Mouse (Mus musculus): ENCODE measurements around the gene Olfr1219.

Olfr1219 gene

DNA sequence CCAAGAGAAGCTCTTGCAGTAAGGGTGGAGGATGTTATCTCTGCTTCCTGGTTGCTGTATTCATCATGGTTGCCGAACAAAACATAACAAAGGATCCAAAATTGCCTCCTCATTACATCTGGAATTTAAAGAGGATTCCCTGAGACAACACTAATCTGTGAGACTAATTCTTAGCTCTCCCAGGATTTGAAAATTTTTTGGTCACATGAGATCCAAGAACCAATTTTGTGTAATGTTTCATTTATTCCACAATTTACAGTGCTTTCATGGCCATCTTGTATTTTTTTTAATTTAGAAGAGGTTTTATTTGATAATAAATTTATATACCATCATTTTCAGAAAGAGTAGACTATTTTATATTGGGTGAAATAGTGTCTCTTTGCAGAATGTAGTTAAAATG, at the start of gene Olfr1219:
Gene Olfr1219, minus strand, starts transcription at position 101 of the 400 bp plus-strand sequence.
- DNase-seq (ENCODE audit: low read depth), result no peak

DNA sequence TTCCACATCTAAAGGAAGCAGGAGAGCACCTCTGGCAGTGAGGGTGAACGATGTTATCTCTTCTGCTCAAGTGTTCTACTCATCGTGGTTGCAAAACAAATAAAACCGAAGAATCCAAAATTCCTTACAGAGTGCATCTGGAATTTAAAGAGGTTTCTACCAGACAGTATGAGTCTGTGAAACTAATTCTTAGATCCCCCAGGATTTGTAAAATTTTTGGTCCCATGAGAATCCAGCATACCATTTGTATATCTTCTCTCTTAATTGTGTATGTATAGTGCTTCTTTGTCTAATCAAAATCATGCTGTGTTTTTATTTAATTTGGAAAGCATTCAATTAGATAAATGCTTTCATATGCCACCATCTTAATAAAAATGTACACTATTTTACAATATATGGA, 49.6 kb upstream of the Olfr1219 start, which contains the start of gene Olfr1222:
Gene Olfr1222, minus strand, starts transcription at position 101 of the 400 bp plus-strand sequence.
- no peak for DNase-seq (ENCODE audit: low read depth)

DNA sequence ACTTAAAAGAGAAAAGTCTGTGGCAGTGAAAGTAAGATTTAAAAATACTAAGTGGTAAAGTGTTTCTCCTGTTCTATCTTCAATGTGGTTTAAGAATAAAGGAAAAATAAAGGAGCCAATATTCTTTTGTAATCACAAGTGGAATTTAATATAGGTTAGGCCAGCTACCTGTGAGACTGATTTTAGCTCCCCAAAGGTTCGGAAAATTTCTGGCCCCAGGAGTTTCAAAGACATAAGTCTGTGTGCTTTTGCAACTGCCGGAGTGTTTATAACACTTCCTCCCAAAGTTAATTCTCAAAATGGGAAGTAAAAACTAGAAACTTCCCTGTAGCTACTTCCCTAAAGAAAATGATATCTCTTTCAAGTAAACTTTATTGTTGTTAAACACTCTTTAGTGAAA, 33.9 kb upstream of the Olfr1219 start, which contains the start of gene Olfr1221:
Gene Olfr1221, minus strand, starts transcription at position 101 of the 400 bp plus-strand sequence.
- DNase-seq (ENCODE audit: low read depth), result no peak

DNA sequence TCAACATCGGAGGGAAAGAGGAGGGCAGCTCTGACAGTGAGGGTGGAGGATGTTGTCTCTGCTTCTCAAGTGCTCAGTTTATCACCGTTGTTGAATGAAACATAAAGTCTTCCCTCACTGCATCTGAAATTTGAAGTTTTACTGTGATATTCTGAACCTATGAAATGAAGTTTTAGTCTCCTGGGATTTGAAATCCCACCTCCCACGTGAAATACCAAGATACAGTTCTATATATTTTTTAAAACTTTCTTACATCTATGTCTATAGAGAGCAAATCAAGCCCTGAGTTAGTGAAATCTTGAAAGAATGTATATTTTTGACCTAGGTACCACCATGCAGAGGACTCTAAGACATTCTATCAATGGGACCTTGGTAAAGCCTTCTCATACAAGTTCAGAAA, 23.4 kb upstream of the Olfr1219 start, which contains the start of gene Olfr1220:
Gene Olfr1220, minus strand, starts transcription at position 101 of the 400 bp plus-strand sequence.
- DNase-seq (ENCODE audit: low read depth), result no peak

DNA sequence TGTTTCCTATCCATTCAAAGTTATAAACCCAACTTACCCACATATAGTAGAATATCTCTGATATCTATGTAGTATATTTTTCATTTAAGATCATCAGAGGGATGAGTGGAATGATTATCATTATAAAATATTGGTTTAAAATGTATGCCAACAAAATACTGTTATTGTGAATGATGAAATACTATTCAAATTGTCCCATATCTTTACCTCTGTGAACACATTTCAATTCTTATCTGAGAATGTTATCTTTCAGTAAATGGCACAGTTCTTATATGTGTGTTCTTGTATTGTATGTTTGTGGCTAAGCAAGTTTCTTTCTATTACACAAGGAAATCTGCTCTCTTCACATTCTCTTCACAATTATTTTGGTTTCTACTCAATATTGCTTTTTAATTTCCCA, 22.3 kb upstream of the Olfr1219 start:
- DNase-seq (ENCODE audit: low read depth), result no peak

DNA sequence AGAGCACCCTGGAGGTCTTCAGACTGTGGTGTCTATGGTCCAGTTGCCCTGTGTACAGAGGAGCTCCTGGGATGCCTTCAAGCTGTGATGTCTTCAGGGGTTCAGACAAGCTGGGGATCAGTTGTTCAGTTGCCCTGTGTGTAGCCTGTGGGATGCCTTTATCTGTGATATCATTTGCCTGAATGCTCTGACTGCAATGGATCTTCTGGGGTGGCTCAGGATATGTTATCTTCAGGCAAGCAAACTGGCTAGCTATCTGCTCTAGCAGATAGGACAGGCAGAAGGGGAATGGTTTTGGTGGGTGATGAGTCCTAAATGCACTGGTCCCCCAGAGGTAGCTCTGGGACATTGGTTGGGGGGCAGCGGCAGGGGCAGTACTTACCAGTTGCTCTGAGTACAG, 10.5 kb upstream of the Olfr1219 start:
- DNase-seq (ENCODE audit: low read depth), result no peak

DNA sequence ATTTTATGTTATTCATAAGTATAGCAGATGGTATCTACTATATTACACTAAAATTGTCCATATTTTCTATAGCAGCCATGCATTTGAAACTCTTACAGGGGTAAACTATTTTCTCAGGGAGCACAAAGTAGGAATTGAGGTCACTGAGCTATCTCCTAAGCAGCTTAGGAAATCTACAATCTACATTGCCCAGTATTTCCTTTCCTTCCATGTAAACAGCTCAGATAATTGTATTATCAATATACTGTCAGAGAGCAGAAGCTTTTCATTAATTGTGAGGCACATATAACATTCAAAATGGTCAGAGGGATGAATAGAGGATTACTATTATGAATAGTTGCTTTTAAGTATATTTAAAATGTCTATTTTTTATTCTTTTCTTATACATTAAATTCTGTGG, 1.8 kb downstream of the Olfr1219 start:
- no peak for DNase-seq (ENCODE audit: low read depth)

DNA sequence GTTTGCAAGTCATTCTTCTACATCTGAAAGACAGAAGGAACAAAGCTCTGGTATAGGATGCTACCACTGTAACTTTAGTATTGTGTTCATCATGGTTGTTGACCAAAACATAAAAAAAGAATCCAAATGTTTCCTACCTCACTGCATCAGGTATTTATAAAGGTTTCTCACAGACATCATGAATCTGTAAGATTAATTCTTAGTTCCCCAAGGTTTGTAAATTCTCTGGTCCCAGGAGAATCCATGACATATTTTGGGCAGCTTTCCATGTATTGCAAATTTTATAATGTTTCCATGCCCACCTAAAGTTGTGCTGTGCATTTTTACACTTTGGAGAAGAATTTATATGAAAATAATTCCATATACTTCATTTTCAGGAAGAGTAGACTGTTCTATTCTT, 22.2 kb downstream of the Olfr1219 start, which contains the start of gene Olfr1218:
Gene Olfr1218, minus strand, starts transcription at position 101 of the 400 bp plus-strand sequence.
- DNase-seq (ENCODE audit: low read depth), result no peak

DNA sequence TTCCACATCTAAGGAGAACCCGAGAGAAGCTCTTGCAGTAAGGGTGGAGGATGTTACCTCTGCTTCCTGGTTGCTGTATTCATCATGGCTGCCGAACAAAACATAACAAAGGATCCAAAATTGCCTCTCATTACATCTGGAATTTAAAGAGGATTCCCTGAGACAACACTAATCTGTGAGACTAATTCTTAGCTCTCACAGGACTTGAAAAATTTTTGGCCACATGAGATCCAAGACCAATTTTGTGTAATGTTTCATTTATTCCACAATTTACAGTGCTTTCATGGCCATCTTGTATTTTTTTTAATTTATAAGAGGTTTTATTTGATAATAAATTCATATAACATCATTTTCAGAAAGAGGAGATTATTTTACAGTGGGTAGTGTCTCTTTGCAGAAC, 51.3 kb downstream of the Olfr1219 start, which contains the start of gene Olfr1217:
Gene Olfr1217, minus strand, starts transcription at position 101 of the 400 bp plus-strand sequence.
- DNase-seq (ENCODE audit: low read depth), result no peak
